Mouse (Mus musculus): ENCODE results near the gene Ppp3ca.

Ppp3ca gene

DNA sequence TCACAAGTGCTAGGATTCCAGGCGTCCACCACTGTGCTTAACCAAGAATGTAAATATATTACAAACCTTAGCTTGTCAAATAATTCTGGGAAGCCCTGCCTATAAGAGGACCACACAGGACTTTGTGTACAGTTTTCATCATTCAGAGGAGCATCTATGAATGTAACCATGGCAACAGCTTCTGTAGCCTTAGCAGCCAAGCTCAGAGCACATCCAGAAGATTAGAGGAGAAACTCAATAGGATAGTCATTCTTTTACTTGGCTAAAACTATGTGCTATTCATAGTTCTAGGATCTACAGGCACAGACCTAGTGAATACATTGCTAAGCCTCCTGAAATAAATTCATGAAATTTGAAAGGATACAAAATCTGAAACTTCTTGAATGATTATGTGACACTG lies 172.5 kb downstream of the Ppp3ca start:
- in situ Hi-C loops (cut with MboI; ENCODE audit: low sequenced_read_pairs): no loop called here

DNA sequence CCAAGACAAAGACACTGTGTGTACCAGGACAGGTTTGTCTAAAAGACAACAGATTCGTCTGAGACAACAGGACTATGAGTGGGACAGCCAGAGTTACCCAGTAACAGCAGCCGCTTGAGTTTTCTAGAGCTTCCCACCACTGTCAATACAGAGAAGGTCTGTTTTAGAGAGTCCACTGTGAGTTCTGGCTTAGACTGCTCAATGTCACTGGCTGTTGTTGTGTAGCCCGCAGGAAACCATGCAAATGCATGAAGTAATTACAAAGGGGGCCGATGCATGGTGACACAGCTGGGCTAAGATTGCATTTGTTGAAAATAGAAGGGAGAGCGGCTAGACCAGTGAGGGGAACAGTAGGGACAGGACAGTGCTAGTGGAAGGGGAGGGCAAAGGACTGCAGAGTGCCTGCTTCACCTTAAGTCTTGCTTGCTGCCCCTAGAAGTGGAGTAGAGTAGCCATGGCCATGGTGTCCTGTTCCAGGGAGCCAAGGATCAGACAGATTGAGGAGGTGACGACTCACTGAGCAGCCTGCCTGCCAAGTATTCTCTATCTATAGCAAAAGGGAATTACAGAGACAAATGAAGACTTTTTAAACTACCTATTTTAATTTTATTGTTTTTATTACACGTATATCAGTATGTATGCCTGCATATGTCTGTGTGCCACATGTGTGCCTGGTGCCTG lies 174.0 kb downstream of the Ppp3ca start:
- in situ Hi-C loops (cut with MboI; ENCODE audit: low sequenced_read_pairs): no loop called here

DNA sequence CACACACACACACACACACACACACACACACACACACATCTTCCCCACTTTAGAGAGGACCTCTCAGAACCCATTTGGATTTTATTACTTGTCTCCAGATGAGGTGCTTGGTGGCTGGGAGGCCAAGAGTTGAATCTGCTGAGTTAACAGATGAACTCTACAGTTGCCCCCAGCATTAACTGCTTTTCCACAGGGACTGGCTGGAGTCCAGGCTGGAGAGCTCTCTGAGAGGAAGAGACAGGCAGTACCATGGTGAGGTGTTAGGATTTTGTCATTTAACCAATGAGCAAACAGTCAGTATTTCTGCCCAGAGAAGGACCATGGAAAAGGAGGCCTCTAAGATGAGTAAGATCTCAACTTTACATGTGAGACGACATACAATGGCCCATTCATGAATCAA lies 179.1 kb downstream of the Ppp3ca start:
- in situ Hi-C loops (cut with MboI; ENCODE audit: low sequenced_read_pairs): no loop called here

DNA sequence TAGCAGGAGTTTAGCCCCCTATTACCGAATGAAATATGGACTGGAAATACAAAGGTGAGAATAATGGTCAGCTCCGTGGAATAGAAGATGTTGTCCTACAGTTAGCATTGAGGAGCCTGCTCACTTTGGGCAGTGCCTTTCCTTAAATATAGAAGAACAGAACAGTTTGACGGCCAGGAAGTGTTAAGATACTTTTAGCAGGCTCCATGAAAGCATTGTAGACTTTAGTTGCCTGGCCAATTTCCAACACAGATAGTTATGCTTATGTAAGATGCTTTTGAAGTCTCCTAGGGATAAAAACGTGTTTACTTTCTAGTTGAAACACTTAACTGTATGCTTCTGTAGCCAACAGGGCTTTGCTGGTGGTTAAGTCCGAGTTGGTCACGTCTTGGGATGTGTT lies 183.0 kb downstream of the Ppp3ca start:
- in situ Hi-C loops (cut with MboI; ENCODE audit: low sequenced_read_pairs): no loop called here

DNA sequence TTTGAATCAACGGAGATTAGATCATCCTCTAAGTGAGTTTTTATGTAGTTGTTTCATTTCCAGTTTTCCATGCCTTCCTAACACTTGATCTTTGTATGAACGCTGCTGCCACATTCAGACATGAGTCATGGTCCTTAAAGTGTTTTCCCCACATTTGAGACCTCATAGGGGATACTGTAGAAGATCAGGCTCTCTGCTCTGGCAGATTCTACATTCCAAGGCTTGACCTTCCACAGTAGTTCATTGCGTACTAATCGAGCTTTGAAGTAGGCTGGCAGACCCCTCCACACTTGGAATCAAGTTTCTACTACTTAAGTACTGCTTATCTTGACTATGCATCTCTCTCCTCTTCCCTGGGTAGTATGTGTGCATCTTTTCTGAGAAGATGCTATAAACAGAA lies 183.7 kb downstream of the Ppp3ca start:
- in situ Hi-C loops (cut with MboI; ENCODE audit: low sequenced_read_pairs): no loop called here

DNA sequence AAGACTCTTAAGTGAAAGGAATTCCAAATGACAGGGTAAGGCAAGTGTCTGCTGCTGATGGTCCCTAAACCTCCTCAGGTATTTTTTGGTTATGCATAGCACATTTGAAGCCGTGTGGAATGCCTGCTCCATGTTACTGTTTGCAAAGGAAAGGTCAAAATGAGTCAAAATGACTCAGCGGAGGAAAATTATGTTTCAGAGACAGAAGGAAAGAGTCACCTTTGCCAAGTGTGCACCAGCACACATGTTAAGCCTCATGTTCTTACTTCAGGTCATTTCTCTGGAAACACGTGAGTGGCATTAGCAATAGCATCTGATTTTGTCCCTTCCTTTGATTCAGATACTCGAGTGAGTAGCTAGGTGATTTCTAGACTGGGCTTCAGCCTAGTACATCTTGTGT lies 186.1 kb downstream of the Ppp3ca start:
- in situ Hi-C loops (cut with MboI; ENCODE audit: low sequenced_read_pairs): no loop called here

DNA sequence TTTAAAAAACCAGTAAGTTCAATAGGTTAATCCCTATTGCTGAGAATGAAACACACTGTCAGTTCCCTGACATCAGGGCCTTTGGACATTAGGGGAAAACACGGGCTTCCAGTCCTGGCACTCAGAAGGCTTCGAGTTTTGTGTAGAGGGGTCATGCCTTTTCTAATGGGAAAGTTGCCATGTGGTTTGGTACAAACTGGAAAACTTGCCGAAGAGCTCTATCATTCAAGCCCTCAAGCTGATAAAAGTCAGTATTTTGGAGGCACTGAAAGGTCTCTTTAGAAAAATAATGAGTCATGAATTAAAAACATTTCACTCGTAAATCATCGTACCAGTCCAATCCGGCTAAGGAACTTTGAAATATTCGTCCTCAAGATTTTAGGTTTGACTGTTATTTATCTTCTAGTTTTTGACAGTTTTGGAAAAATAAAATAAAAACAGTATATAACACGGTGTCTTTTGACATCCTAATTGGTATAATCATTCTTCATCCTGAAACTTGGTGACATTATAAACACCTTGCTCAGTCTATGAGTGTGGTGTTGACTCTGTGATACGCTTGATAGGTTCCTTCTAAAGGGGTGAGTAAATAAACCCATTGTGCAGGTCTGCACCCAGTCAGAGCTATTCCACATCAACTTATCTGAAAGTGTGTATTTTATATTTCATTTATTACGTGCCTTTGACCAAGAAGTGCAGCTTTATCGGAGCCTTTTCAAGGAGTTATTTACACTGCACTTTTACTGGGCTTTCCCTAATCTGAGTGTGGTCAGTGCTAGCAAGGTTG lies 192.3 kb downstream of the Ppp3ca start:
- in situ Hi-C loops (cut with MboI; ENCODE audit: low sequenced_read_pairs): no loop called here

DNA sequence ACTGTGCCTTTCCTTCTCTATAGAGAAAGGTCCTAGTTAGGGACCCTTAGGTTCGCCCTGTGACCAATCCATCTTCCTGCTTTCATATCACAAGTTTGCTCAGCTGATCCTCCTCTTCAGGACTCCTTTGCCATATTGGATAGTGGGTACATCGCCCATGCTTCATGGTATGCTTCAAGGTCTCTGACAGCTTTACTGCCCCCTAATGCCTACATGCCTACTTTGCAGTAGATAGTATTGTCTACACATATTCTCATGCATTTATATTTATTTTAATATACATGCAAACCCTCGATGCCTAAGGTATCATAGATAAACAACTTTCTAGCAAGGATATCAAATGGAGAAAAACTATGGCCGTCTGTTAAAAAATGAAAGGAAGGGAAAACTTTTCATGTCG lies 193.2 kb downstream of the Ppp3ca start:
- in situ Hi-C loops (cut with MboI; ENCODE audit: low sequenced_read_pairs): no loop called here

DNA sequence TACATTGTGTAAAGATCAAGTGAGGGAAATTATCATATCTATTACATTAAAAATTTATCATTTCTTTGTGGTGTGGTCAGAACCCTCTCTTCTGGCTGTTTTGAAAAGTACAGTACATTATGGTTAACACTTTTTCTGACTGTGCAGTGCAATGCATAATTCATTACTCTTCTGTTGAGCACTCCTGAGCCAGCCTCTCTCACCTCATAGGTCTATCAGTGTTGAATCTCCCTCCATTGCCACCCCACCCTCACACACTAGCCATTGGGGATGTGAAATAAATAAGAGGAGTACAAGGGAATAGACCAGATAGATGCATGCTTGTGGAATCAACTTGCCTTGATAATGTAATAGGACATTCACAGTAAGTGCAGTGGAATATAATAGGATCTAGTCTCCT lies 194.4 kb downstream of the Ppp3ca start:
- in situ Hi-C loops (cut with MboI; ENCODE audit: low sequenced_read_pairs): no loop called here

DNA sequence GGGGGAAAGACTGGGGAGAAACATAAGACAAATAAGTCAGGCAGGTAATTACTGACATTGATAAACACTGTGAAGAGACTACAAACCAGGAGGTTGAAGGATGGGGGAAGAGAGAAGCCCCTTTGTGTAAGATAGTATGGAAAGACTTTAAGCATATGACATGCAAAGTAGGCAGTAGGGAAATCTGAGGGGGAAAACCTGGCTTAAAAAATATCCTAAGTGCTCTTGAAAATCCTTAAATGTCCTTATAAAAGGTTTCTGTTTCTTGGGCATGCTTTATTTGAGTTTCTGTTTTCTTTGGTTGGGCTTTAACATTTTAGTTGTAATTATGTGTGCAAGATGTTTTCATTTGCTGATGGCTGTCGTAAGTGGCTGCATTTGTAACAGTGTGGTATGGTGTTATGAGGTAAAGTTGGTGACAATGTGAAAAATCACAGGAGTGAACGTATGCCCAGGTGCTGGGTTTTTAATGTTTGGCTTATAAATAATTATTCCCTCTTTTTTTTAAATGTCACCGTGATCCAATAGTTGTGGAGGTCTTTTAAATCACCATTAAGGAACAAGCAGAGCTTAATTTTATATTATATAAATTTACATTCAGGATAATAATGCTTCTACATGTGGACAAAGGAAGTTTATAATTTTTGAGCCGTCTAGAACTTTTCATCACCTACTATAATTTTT lies 195.4 kb downstream of the Ppp3ca start:
- in situ Hi-C loops (cut with MboI; ENCODE audit: low sequenced_read_pairs): no loop called here

DNA sequence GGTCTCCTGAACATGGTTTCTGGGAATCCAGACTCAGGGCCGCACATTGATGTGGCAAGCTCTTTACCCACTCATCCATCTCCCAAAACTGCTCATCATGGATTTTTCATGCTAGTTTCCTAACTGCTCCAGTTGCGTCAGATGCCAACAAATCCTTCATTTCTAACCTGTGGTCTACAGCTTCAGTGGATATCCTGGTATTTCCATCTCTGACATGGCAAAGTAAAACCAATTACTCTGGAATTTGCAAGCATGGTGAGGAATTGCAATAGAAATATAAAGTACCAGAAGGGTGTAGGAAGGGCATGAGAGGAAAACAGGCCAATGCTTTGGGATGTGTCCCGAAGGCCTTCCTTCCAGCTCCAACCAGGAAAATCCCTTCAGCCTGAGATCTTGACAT lies 196.2 kb downstream of the Ppp3ca start:
- in situ Hi-C loops (cut with MboI; ENCODE audit: low sequenced_read_pairs): no loop called here

DNA sequence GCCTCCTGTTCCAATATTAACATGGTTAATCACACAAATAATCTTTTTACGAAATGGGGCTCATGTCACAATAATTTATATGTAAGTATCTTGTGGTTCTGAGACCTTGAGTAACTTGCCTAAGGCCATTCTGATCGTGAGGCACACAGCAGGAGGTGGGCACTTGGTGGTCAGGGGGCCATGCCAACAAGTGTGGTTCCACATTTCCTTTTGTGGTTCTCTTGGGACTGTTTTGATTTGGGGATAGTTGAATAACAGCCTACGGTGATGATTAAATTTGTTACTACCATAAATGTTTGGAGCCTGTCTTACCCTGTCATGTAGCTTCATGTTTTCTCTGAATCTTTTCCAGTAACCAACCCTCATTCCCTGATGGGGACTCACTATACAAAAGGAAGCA lies 196.6 kb downstream of the Ppp3ca start:
- in situ Hi-C loops (cut with MboI; ENCODE audit: low sequenced_read_pairs): no loop called here

DNA sequence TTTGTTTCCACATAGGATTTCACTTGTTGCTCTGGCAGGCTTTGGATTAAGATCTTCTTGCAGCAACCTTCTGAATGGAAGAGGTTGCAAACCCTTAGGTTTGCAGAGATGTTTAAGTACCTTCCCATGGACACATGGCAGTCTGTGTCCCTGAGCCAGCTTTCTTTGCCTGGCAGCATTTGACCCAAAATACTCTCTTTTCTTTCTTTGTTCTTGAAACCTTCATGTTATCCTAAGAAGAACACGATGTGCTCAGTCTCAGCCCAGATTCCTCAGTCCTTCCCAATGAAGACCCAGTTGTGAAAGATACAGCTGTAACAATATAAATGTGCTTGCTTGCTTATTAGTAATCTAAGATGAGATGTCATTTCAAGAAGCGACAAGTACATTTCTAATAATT lies 197.4 kb downstream of the Ppp3ca start:
- in situ Hi-C loops (cut with MboI; ENCODE audit: low sequenced_read_pairs): no loop called here

DNA sequence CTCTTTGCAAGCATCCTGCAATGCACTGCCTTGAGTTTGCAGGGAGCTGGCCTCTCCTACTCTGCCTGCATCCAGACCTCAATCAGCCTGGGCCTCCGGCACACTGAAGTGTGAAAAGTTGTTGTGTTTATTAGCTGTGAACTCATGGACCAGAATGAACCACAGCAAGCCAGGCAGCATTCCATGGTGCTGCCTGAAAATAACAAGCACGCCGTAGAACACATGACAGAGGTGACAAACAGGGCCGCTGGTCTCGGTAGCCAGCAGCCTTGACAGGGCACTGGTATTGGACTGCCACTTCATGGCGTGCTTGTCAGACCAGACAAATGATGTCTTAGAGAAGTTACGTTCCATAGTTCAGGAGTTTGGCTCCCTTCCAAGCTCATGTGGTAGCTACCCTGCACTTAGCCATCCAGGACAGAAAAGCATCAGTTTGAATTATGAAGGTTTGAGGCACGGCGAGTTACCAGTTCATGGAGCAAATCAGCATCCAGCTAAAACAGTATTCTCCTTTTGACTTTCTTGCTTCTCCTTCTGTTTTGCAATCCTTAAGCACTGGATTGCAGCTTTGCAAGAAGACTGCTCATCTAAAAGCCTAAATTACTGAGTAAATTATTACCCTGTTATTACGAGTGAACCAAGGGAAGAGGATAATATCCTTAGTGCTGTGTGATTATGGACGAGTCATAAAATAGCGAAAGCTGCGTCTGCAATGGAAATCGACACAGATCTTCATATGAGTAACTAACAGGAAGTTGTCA lies 202.0 kb downstream of the Ppp3ca start:
- in situ Hi-C loops (cut with MboI; ENCODE audit: low sequenced_read_pairs): no loop called here

DNA sequence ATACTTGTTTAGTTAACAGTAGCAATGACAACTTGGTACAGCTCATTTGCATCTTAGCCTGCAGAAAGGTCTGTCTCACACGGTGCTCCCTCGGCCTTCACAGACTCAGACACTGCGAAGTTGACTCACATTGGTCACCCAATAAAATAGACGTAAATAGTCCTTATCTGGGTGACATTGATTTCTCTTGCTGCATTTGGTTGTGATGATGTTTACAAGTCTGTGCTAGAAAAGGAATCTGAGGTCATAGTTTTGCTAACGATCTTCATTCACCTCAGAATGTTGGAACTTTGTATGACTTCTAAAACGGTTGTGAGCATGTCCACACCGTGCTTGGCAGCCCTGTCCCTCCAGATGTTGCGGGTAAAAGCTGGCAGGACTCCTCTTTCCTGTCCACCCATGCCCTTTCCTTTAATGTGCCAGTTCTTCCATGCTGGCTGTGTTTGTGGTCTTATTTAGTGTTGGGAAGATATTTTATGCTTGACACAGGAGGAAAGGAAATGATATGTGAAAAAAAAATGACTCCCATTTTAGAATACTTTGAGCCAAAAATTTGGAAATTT lies 202.7 kb downstream of the Ppp3ca start:
- in situ Hi-C loops (cut with MboI; ENCODE audit: low sequenced_read_pairs): no loop called here

DNA sequence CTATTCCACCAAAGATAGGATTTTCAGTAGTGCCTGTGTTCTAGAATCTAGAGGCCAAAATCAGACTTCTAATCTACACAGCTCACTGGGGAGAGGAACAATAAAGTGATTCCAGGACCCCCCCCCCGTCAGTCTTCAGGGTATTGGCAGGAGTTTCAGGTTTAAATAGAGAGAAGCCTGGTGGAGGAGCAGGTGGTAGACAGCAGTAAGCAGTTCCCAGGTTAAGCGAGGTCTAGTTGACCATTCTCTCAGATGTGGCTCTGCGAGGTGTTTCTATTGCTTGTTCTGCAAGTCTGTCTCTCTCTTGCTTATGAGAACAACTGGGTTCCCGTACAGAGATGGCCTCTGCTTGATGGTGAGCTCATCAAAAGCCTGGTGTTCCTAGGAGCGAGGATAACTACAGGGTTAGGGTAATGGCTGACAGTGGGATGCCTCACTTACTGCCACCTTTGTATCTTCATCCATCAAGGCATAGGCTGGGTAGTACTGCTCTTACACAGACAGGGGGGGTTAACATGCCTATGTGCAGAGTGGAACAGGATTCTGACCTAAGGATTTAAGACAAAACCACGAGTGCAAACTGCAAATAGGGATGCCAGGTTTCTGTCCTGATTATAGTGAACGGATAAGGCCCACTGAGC lies 204.0 kb downstream of the Ppp3ca start:
- in situ Hi-C loops (cut with MboI; ENCODE audit: low sequenced_read_pairs): no loop called here

DNA sequence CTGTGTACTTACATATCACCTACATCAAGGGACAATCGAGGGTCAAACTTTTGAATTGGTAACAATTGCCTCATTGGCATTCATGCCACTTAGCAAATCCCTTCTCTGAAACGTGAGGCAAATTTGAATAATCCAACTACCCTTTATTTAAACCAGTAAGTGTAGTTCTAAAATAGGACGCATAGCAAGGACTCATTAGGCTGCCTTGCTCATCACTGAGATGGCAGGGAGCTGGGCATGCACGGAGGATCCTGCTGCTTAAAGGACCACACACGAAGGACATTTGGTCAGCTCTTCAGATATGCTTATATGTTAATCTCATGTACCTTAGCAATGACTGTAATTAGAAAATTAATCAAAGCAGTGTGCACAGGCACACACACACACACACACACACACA lies 204.6 kb downstream of the Ppp3ca start:
- in situ Hi-C loops (cut with MboI; ENCODE audit: low sequenced_read_pairs): no loop called here

DNA sequence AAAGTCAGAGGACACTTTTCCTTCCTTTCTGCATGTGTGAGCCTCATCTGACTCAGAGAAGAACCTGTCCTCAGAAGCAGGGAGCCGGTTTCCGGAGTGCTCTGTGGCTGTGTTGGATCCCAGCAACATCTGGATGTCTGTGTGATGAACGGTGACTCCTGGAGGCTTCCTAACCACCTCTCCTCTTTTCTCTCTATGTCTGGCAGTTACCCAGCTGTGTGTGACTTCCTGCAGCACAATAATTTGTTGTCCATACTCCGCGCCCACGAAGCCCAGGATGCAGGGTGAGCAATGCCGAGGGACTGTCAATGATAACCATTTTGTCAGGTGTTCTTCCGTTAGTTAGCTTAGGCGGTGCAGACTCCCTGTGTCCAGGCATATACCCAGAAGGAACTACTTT lies 217.8 kb downstream of the Ppp3ca start:
- in situ Hi-C loops (cut with MboI; ENCODE audit: low sequenced_read_pairs): loop anchor here (25.0 kb wide), 1 partner anchor 1000 kb away; no protein-coding TSS in a partner anchor

DNA sequence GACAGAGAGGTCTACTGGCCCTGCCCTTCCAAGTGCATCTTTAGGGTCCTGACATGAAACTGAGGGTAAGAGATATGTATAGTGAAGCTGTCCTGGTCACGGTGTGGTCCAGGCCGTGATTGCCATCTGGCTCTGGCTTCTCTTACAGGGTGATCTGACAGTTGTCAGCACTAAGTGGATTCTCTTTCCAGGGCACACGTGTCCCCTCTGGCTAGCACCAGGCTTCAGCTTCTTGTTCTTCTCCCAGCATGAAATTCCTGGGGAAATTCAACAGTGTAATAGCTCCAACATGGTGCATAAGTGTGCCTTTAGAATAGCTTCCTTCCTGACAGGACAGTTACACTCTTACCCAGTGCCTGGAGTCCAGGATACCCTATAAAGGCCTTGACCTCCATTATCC lies 222.2 kb downstream of the Ppp3ca start:
- in situ Hi-C loops (cut with MboI; ENCODE audit: low sequenced_read_pairs): loop anchor here (25.0 kb wide), 1 partner anchor 1005 kb away; no protein-coding TSS in a partner anchor
